Mouse (Mus musculus) embryonic facial prominence, embryonic 13.5 days (tissue): ENCODE results near the gene 4931409K22Rik. TPM values are rescaled to one million over a fixed set of nuclear protein-coding genes. Genes with fewer than 3 reads are reported as not detected.
A peak's percentile ranks its signal among the peaks of the same experiment; 100 is the strongest.

Experiments used
- ATAC-seq: fragments of 200-750 bp; cut with Nextera tagmentation; 2 replicates; pipeline ENCODE4 v1.8.0; 2017; ENCODE audit warnings: low read depth; ENCODE audit not compliant: insufficient number of reproducible peaks, insufficient read depth, low FRiP score, low TSS enrichment
- H3K27ac ChIP-seq: fragments of 300-500 bp; sonication (generic); 2 replicates; pipeline ENCODE4 v1.5.1; 2015; ENCODE audit warnings: moderate library complexity, mild to moderate bottlenecking, inconsistent platforms
- H3K27me3 ChIP-seq: fragments of 300-500 bp; sonication (generic); 2 replicates; pipeline ENCODE4 v1.6.1; 2015; ENCODE audit warnings: mild to moderate bottlenecking, inconsistent platforms
- H3K36me3 ChIP-seq: fragments of 300-500 bp; sonication (generic); 2 replicates; pipeline ENCODE4 v1.6.1; 2015; ENCODE audit warnings: mild to moderate bottlenecking, inconsistent platforms
- H3K4me1 ChIP-seq: fragments of 300-500 bp; sonication (generic); 2 replicates; pipeline ENCODE4 v1.6.1; 2015; ENCODE audit warnings: inconsistent platforms
- H3K4me2 ChIP-seq: fragments of 300-500 bp; sonication (generic); 2 replicates; pipeline ENCODE4 v1.6.1; 2015; ENCODE audit warnings: moderate library complexity, mild to moderate bottlenecking, inconsistent platforms
- H3K4me3 ChIP-seq: fragments of 300-500 bp; sonication (generic); 2 replicates; pipeline ENCODE4 v1.5.1; 2015; ENCODE audit warnings: mild to moderate bottlenecking, inconsistent platforms
- H3K9ac ChIP-seq: fragments of 300-500 bp; sonication (generic); 2 replicates; pipeline ENCODE4 v1.6.1; 2015; ENCODE audit warnings: mild to moderate bottlenecking, inconsistent platforms
- H3K9me3 ChIP-seq: fragments of 300-500 bp; sonication (generic); 2 replicates; pipeline ENCODE4 v1.6.1; 2016; ENCODE audit warnings: inconsistent platforms
- WGBS: fragments of 180-500 bp; shearing (Covaris S2); methylation state at CpG from one replicate; pipeline ENCODE4 v1.1.7; 2015; ENCODE audit warnings: mixed read lengths; 5-methylcytosine and 5-hydroxymethylcytosine counted together
- polyA plus RNA-seq: library from polyadenylated mRNA; unstranded; fragments of >200 nt; fragmentation: Nextera tagmentation; extraction: Ambion mirVana; gene quantifications from 2 replicates; pipeline ENCODE4 v1.2.1, GENCODE M21; 2015

The 4931409K22Rik gene
- polyA plus RNA-seq, 1 experiment from 2014 or later: 0.11 TPM

DNA sequence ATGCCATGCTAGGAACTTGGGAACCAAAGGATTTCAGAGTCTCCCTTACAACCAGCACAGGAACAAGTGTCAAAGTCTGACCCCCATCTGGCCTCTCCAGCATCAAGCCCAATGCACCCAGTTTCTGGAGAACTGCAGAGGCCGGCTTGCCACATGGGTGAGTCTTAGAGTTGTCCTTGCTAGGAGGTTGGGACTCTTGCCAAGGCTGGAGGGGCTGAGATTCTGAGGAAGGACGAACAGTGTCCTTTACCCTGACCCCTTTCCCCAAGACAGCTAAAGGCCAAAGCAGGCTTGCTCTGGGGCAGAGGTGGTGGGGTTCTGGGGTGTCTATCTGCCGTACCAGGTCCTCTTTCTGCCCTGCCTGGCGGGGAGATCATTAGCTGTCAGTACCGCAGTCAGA lies 20.1 kb downstream of the 4931409K22Rik start:
- no peak for ATAC-seq
- Histone ChIP-seq H3K4me1 (peaks cover 16% of the 10 kb centered on the region), H3K4me2 (no peak overlapping the region), H3K9ac (no peak overlapping the region), H3K36me3 (no peaks in the 10 kb centered on the region), H3K9me3 (no peaks in the 10 kb centered on the region), H3K27me3 (peaks cover 21% of the 10 kb centered on the region; the same call in 1 of the 2 replicates), H3K4me3 (no peak overlapping the region), H3K27ac (no peak overlapping the region)
- WGBS: 75% methylated on average over 5 of the region's 5 CpGs

- Histone ChIP-seq H3K36me3 (no peaks in the 10 kb centered on the region), H3K9me3 (no peaks in the 10 kb centered on the region), H3K4me2 (no peak overlapping the region), H3K9ac (no peak overlapping the region), H3K27me3 (peaks cover 27% of the 10 kb centered on the region), H3K27ac (no peak overlapping the region), H3K4me3 (no peak overlapping the region), H3K4me1 (peaks cover 8% of the 10 kb centered on the region)
- 78% methylated on average over 3 of the region's 3 CpGs for WGBS
- no peak for ATAC-seq
Observed at GRCm38 (mm10) chr5:24535731-24536130, 20.9 kb downstream of the 4931409K22Rik start.

DNA sequence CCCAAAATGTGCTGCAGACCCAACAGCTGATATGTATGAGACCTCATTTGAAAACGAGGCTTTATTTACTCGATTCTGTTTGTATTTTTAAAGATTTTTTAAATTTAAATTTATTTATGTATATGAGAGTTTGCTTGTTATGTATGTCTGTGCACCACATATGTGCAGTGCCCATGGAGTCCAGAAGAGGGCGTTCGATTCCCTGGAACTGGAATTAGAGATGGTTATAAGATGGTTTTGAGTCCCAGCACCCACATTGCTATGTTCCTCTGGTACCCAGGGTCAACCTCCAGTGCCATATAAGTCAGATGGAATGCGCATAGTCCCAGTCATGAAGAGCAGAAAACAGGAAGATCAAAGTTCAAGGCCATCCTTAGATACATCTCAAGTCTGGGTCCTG lies 22.3 kb downstream of the 4931409K22Rik start:
- H3K27ac ChIP-seq: no peak overlapping the region
- no peak overlapping the region for H3K4me2 ChIP-seq
- H3K27me3 ChIP-seq: peaks cover 40% of the 10 kb centered on the region
- H3K4me1 ChIP-seq: peaks cover 6% of the 10 kb centered on the region; the same call in 1 of the 2 replicates
- no peak overlapping the region for H3K4me3 ChIP-seq
- H3K9me3 ChIP-seq: no peaks in the 10 kb centered on the region
- H3K36me3 ChIP-seq: no peaks in the 10 kb centered on the region
- 53% methylated on average over 5 of the region's 5 CpGs for whole genome bisulfite sequencing
- H3K9ac ChIP-seq: no peak overlapping the region
- ATAC-seq: no peak

- WGBS: 41% methylated on average over 11 of the region's 11 CpGs
- no peak for ATAC-seq
- Histone ChIP-seq H3K4me1 (peaks cover 6% of the 10 kb centered on the region; the same call in 1 of the 2 replicates), H3K9me3 (no peaks in the 10 kb centered on the region), H3K27ac (no peak overlapping the region), H3K4me2 (no peak overlapping the region), H3K4me3 (no peak overlapping the region), H3K36me3 (no peaks in the 10 kb centered on the region), H3K9ac (no peak overlapping the region), H3K27me3 (peaks cover 49% of the 10 kb centered on the region)
Observed at GRCm38 (mm10) chr5:24533391-24533790, 23.2 kb downstream of the 4931409K22Rik start.

DNA sequence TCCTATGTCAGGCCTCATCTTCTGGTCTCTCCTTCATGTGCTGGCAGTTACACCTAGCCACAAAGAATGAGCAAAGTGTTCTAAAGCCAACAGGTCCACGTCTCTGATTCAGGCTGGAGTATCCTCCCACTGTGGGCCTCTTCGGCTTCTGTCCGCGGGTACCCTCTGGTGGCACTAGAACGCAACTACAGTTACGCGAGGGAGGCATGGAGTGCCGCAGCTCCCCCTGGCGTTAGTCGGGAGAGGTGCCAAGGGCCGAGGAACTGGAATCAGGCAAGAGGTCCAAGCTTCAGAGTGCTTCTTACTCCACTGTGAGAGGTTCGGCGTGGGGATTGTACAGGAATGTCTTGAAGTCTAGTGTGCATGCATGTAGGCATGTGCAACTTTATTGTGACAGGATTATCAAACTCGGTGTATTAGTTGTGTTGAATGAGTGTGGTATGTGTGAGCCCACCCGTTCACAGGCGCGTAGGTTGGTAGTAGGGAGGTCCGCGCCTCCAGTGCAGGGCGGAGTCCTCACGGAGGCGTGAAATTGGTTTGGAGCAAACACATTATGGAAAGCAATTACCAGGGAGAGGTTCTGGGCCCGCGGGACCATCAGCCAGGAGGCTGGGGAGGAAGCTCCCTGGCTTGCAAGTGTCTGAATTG lies 26.4 kb downstream of the 4931409K22Rik start:
- no peak overlapping the region for H3K9ac ChIP-seq
- H3K9me3 ChIP-seq: no peaks in the 10 kb centered on the region
- H3K4me2 ChIP-seq: no peak overlapping the region
- H3K36me3 ChIP-seq: no peaks in the 10 kb centered on the region
- WGBS: 19% methylated on average over 24 of the region's 24 CpGs
- H3K4me3 ChIP-seq: no peak overlapping the region
- peak; percentile 50; the same call in 1 of the 2 replicates for ATAC-seq
- peaks cover 21% of the 10 kb centered on the region for H3K4me1 ChIP-seq
- H3K27me3 ChIP-seq: peaks cover 76% of the 10 kb centered on the region
- H3K27ac ChIP-seq: no peak overlapping the region

- Histone ChIP-seq H3K27me3 (peaks cover 91% of the 10 kb centered on the region), H3K27ac (no peak overlapping the region), H3K4me2 (no peak overlapping the region), H3K4me1 (peaks cover 21% of the 10 kb centered on the region), H3K4me3 (no peak overlapping the region), H3K9ac (no peak overlapping the region), H3K36me3 (no peaks in the 10 kb centered on the region), H3K9me3 (no peaks in the 10 kb centered on the region)
- WGBS: 12% methylated on average over 6 of the region's 6 CpGs
- no peak for ATAC-seq
Observed at GRCm38 (mm10) chr5:24527780-24528179, 28.8 kb downstream of the 4931409K22Rik start.

GRCm38 (mm10) chr5:24526889-24527230 lies 29.7 kb downstream of the 4931409K22Rik start, which contains the start of gene Gbx1:
Gene Gbx1, minus strand, starts transcription at chr5:24527202.
- Histone ChIP-seq H3K27ac (no peak within 1 kb of the TSS), H3K27me3 (peaks cover 97% of the 10 kb centered on the region), H3K4me2 (peak within 1 kb of the TSS; percentile 76), H3K4me1 (peaks cover 21% of the 10 kb centered on the region), H3K9me3 (no peaks in the 10 kb centered on the region), H3K9ac (peak within 1 kb of the TSS; percentile 44; the same call in 1 of the 2 replicates), H3K4me3 (peak within 1 kb of the TSS; percentile 46), H3K36me3 (no peaks in the 10 kb centered on the region)
- WGBS: under 1% methylated on average over 39 of the region's 49 CpGs
- ATAC-seq: no peak

DNA sequence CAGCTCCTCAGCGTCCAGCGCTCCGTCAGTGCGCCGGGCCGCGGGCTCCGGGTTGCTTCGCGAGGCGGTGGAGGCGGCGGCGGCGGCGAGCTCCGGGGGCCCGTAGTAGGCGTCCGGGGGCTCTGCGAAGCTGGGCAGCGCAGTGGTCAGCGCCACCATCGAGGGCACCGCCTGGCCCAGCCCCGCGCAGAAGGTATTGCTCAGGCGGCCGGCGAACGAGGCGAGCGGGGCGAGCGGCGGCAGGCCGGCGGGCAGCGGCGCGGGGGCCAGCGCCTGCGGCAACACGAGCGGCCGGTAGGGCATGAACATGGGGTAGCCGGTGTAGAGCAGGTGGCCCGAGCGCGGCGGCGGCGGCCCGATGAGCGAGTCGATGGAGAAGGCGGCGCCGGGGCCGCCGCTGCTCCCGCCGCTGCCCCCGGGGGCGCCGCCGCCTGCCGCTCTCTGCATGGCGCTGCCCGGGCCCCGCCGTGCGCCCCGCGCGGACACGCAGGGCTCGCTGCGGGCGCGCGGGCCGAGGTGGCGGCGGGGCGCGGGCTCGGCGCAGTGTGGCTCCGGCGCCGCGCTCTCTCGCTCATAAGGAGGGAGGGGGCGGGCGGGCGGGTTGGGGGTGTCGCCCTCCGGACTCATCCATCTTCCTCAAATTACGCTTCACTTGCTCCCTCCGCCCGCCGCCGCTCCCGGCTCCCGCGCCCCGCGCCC lies 30.3 kb downstream of the 4931409K22Rik start:
- under 1% methylated on average over 60 of the region's 109 CpGs for WGBS

DNA sequence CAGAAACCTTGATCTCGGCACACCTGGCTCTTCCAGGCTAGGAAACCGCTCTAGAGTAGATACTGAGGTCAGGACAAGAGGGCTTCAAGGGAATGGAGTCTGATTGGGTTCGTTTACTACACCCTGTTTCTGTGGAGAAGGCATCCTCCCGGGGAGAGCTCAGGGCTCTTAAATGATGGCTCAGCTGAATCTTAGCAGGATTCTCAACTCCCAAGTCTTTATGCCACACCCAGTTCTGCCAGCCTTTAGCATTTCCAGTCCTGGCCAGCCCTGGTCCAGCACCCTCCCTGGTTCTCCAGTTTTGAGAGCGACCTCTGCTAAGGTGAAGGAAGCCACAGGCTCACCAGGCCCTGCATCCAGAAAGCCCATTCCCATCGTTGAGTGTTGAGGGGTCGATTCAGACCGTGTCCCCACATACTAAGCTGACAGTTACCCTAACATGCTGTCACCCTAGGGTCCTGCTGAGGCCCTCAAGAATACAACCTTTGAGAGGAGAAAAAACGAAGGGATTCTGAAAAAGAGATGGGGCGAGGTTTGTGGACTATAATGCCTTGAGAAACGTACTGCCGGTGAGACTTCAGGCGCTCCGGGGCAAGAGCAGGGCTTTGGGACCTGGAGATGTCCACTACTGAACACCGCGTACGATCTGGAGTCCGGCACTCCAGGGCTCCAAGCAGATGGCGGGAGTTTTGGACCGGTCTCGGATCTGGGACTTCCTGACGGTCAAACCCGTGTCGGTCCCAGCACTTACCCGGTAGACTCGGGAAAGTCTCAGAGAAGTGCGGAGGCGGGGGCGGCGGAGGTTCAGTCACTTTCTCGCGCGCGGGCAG lies 31.0 kb downstream of the 4931409K22Rik start:
- 3% methylated on average over 34 of the region's 34 CpGs for WGBS

More for the DNA sequence above, 30.3 kb downstream of the 4931409K22Rik start:
- H3K4me2 ChIP-seq: peak overlapping the region; percentile 76
- H3K4me1 ChIP-seq: peaks cover 21% of the 10 kb centered on the region
- no peak overlapping the region for H3K27ac ChIP-seq
- no peaks in the 10 kb centered on the region for H3K36me3 ChIP-seq
- peak overlapping the region; percentile 46 for H3K4me3 ChIP-seq
- H3K27me3 ChIP-seq: peaks cover 97% of the 10 kb centered on the region
- no peak for ATAC-seq
- H3K9ac ChIP-seq: peak overlapping the region; percentile 44; the same call in 1 of the 2 replicates
- no peaks in the 10 kb centered on the region for H3K9me3 ChIP-seq

DNA sequence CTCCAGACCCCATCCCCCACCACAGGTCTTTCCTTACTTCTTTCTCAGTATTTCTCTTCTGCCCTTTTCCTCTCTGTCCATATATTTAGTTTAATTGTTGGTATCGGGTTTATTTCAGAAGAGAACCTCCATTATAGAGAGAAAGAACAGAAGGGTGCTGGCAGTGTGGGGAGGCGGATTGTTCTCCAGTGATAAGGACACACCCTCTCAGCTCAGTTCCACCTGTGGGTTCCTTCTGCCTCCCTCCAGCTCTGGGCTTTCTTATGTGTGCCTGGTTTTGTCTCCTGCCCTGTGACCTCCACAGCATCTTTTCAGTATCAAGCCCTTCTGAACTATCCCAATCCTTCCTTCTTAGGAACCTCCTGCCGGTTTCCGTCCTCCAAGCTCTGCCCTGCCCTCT lies 32.1 kb downstream of the 4931409K22Rik start:
- WGBS: 6% methylated on average over 4 of the region's 4 CpGs

More for the DNA sequence above, 31.0 kb downstream of the 4931409K22Rik start:
- no peaks in the 10 kb centered on the region for H3K36me3 ChIP-seq
- peak overlapping the region; percentile 76 for H3K4me2 ChIP-seq
- H3K4me3 ChIP-seq: peak overlapping the region; percentile 46
- H3K27me3 ChIP-seq: peaks cover 93% of the 10 kb centered on the region
- H3K9ac ChIP-seq: peak overlapping the region; percentile 44; the same call in 1 of the 2 replicates
- H3K9me3 ChIP-seq: no peaks in the 10 kb centered on the region
- ATAC-seq: no peak
- H3K27ac ChIP-seq: no peak overlapping the region
- peaks cover 20% of the 10 kb centered on the region for H3K4me1 ChIP-seq

GRCm38 (mm10) chr5:24523806-24524205 lies 32.8 kb downstream of the 4931409K22Rik start:
- Histone ChIP-seq H3K9ac (no peak overlapping the region), H3K9me3 (no peaks in the 10 kb centered on the region), H3K36me3 (no peaks in the 10 kb centered on the region), H3K27ac (no peak overlapping the region), H3K4me3 (no peak overlapping the region), H3K4me1 (peaks cover 15% of the 10 kb centered on the region), H3K27me3 (peaks cover 91% of the 10 kb centered on the region), H3K4me2 (no peak overlapping the region)
- ATAC-seq: no peak
- whole genome bisulfite sequencing: 40% methylated on average over 8 of the region's 8 CpGs

More for the DNA sequence above, 32.1 kb downstream of the 4931409K22Rik start:
- no peak overlapping the region for H3K4me3 ChIP-seq
- peaks cover 94% of the 10 kb centered on the region for H3K27me3 ChIP-seq
- no peaks in the 10 kb centered on the region for H3K36me3 ChIP-seq
- no peak overlapping the region for H3K27ac ChIP-seq
- H3K4me2 ChIP-seq: no peak overlapping the region
- H3K9me3 ChIP-seq: no peaks in the 10 kb centered on the region
- peaks cover 15% of the 10 kb centered on the region for H3K4me1 ChIP-seq
- H3K9ac ChIP-seq: no peak overlapping the region
- ATAC-seq: no peak
